Mouse (Mus musculus) left cerebral cortex, postnatal 14 days (tissue): ENCODE results near the gene Nono. TPM values are rescaled to one million over a fixed set of nuclear protein-coding genes. Genes with fewer than 3 reads are reported as not detected.
"Not testable (repeated sequence)": the region's sequence is repeated elsewhere in the genome, so short reads cannot be mapped to it uniquely, and the experiment has no call there.

Experiments used
- DNase-seq, 2 experiments: peaks; one replicate each; pipeline ENCODE4 v3.0.0; 2021 to 2022; ENCODE audit warnings: low spot score in 2 of 2, mixed read lengths in 1 of 2
- intact Hi-C: fragments of 180-260 bp; cut with DNase I; formaldehyde crosslinking; loops from one replicate; pipeline ENCODE4 v1.15.1; 2025
- total RNA-seq, 2 experiments: library from RNA; stranded (reverse); gene quantifications; 2 replicates each; pipeline ENCODE4 v1.2.3; 2021

Nono gene
- total RNA-seq, 2 experiments from 2014 or later, result 130 to 140 TPM

DNA sequence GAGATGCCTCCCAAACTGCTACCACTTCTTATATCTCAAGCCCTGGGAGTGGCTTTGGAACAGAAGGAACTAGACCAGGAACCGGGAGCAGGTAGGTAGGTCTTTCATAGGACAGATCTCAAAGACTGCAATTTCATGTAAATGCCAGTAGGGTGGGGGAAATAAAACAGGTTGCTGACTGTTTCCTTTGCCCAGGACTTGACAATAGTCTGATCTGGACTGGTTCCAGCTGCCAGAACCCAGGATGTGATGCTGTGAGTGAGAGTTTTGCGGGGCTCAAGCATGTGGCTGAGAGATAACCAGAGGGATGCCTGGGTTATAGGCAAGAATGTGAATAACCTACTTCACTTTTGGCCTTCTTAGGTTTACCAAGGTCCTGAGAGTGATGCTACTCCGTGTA is 22.5 kb downstream of the Nono start:
- intact Hi-C loops, result loop anchor here (10.0 kb wide), 1 partner anchor 143 kb away; no protein-coding TSS in a partner anchor
- DNase-seq, result no peak

- intact Hi-C loops, result loop anchor here (10.0 kb wide), 1 partner anchor 57 kb away; no protein-coding TSS in a partner anchor
- DNase-seq, result no peak
Measured at GRCm38 (mm10) chrX:101472202-101472601, 43.1 kb downstream of the Nono start.

DNA sequence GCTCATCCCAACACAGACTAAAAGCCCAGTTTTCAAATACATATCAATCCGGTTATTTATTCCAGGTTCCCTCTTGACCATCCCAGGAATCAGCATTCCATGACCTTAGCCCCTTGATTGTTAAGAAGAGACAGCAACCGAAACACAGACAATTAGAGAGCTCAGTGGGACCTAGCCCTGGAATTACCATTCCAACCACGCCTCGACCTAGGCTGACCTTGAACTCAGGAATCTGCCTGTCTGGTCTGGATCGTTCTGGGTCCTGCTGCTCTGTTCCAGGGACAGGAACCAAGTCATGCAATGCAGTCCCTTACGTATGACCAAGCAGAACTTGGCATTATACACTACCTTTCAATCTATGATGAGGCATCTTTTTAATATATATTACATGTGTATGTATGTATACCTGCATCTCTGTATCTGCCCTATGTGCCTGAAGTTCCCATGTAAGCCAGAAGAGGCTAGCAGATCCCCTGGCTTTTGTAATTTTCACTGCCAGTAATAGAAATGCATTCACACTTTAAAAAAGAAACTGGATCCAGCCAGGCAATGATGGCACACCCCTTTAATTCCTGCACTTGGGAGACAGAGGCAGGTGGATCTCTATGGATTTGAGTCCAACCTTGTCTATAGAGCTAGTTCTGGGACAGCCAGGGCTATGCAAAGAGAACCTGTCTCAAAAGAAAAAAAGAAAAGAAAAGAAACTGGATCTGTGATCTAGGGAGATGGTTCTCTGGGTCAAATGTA is 52.7 kb downstream of the Nono start:
- intact Hi-C loops, result no loop called here
- no peak for DNase-seq

GRCm38 (mm10) chrX:101486487-101487152 is 57.5 kb downstream of the Nono start:
- intact Hi-C loops, result not testable (repeated sequence)

More at GRCm38 (mm10) chrX:101486487-101487152, 57.5 kb downstream of the Nono start:
- peak; percentile 45 to 59 for DNase-seq

Other genes starting within 250 kb of the Nono start
- 10 to 100 TPM; 61.7 to 73.7 TPM for gene Snx12, start 206.8 kb upstream of the Nono start, total RNA-seq
- gene Foxo4, start 174.8 kb upstream of the Nono start, total RNA-seq, result 10 to 100 TPM; 13.6 to 15.4 TPM
- gene Gm614, start 165.3 kb upstream of the Nono start, total RNA-seq, result not detected
- gene Il2rg, start 161.1 kb upstream of the Nono start, total RNA-seq, result 1 to 10 TPM; 3.0 to 3.1 TPM
- gene Gm20489, start 160.3 kb upstream of the Nono start, total RNA-seq, result not detected
- 10 to 100 TPM; 21.1 to 22.7 TPM for gene Med12, start 155.3 kb upstream of the Nono start, total RNA-seq
- 100 to 1,000 TPM; 220 to 223 TPM for gene Nlgn3, start 130.2 kb upstream of the Nono start, total RNA-seq
- 1 to 10 TPM; 1.3 to 4.7 TPM for gene Gjb1, start 52.9 kb upstream of the Nono start, total RNA-seq
- gene Zmym3, start 8.5 kb upstream of the Nono start, total RNA-seq, result 100 to 1,000 TPM; 138 to 143 TPM
- gene Itgb1bp2, start 19.8 kb downstream of the Nono start, total RNA-seq, result under 1 TPM; 0.90 to 0.91 TPM
- gene Taf1, start 103.4 kb downstream of the Nono start, total RNA-seq, result 10 to 100 TPM; 48.8 to 49.8 TPM
- gene Ogt, start 210.7 kb downstream of the Nono start, total RNA-seq, result 100 to 1,000 TPM; 183 to 190 TPM